Mouse (Mus musculus): Measurements from ENCODE around the gene Tescl.

GRCm38 (mm10) chr7:24315726-24316566 is 17.8 kb downstream of the Tescl start:
- TF ChIP-seq GATA1 (IDR thresholded peaks at IDR 0.05; ENCODE audit: low read length) (no peak), TAL1 (IDR thresholded peaks at IDR 0.05; ENCODE audit: low read length) (no peak)
